Mouse (Mus musculus) CD4-positive, CD25-positive, alpha-beta regulatory T cell, adult 9 weeks (primary cell): ENCODE measurements around the gene Ssu72. TPM values are rescaled to one million over a fixed set of nuclear protein-coding genes. Genes with fewer than 3 reads are reported as not detected.

ENCODE experiments used
- polyA plus RNA-seq: library from polyadenylated mRNA; unstranded; fragments of 100-300 nt; shearing (Covaris generic); gene quantifications from one replicate; pipeline ENCODE4 v1.2.1, GENCODE M21; 2017

Ssu72 gene
- 160 TPM for polyA plus RNA-seq

GRCm38 (mm10) chr4:155704721-155705591, at the start of gene Ssu72:
TSS of gene Ssu72 (plus strand) at chr4:155704800.

GRCm38 (mm10) chr4:155668689-155669597, 35.7 kb upstream of the Ssu72 start, which contains the start of gene Mib2:
TSS of gene Mib2 (minus strand) at chr4:155669198.

GRCm38 (mm10) chr4:155694111-155694481, 10.5 kb upstream of the Ssu72 start, which contains the start of gene Fndc10:
TSS of gene Fndc10 (plus strand) at chr4:155694342.

GRCm38 (mm10) chr4:155734350-155734941, 29.8 kb downstream of the Ssu72 start, which contains the start of gene Tmem240:
TSS of gene Tmem240 (plus strand) at chr4:155734800.

GRCm38 (mm10) chr4:155760613-155761355, 56.2 kb downstream of the Ssu72 start, which contains the start of gene Atad3a:
TSS of gene Atad3a (minus strand) at chr4:155761093.

GRCm38 (mm10) chr4:155774280-155774754, 69.7 kb downstream of the Ssu72 start, which contains the start of gene Vwa1:
TSS of gene Vwa1 (minus strand) at chr4:155774698.

Other genes with a start within 250 kb of the Ssu72 start
- not detected for gene Tmem52, start 235.7 kb upstream of the Ssu72 start, polyA plus RNA-seq
- gene Gnb1, start 213.4 kb upstream of the Ssu72 start, polyA plus RNA-seq: 23.7 TPM
- 103 TPM for gene Nadk, start 142.4 kb upstream of the Ssu72 start, polyA plus RNA-seq
- 11.9 TPM for gene Slc35e2, start 103.4 kb upstream of the Ssu72 start, polyA plus RNA-seq
- gene Cdk11b, start 79.9 kb upstream of the Ssu72 start, polyA plus RNA-seq: 160 TPM
- gene Gm10563, start 59.4 kb upstream of the Ssu72 start, polyA plus RNA-seq: not detected
- gene Mmp23, start 51.4 kb upstream of the Ssu72 start, polyA plus RNA-seq: 0.19 TPM
- 30.9 TPM for gene Mib2, start 35.6 kb upstream of the Ssu72 start, polyA plus RNA-seq
- gene Fndc10, start 10.5 kb upstream of the Ssu72 start, polyA plus RNA-seq: 0.72 TPM
- gene Tmem240, start 30.0 kb downstream of the Ssu72 start, polyA plus RNA-seq: 0.15 TPM
- 28.3 TPM for gene Atad3a, start 56.3 kb downstream of the Ssu72 start, polyA plus RNA-seq
- 0.10 TPM for gene Vwa1, start 69.9 kb downstream of the Ssu72 start, polyA plus RNA-seq
- gene Tmem88b, start 81.1 kb downstream of the Ssu72 start, polyA plus RNA-seq: not detected
- not detected for gene Ankrd65, start 85.6 kb downstream of the Ssu72 start, polyA plus RNA-seq
- 151 TPM for gene Mrpl20, start 98.1 kb downstream of the Ssu72 start, polyA plus RNA-seq
- 114 TPM for gene Ccnl2, start 107.7 kb downstream of the Ssu72 start, polyA plus RNA-seq
- 211 TPM for gene Aurkaip1, start 126.5 kb downstream of the Ssu72 start, polyA plus RNA-seq
- gene Mxra8, start 134.9 kb downstream of the Ssu72 start, polyA plus RNA-seq: 4.8 TPM
- 3.0 TPM for gene Dvl1, start 142.6 kb downstream of the Ssu72 start, polyA plus RNA-seq
- 0.99 TPM for gene Tas1r3, start 158.6 kb downstream of the Ssu72 start, polyA plus RNA-seq
- 23.9 TPM for gene Cptp, start 164.6 kb downstream of the Ssu72 start, polyA plus RNA-seq
- gene Ints11, start 164.7 kb downstream of the Ssu72 start, polyA plus RNA-seq: 75.8 TPM
- 35.9 TPM for gene Pusl1, start 187.0 kb downstream of the Ssu72 start, polyA plus RNA-seq
- 5.7 TPM for gene Acap3, start 187.0 kb downstream of the Ssu72 start, polyA plus RNA-seq
- 12.6 TPM for gene Ube2j2, start 239.0 kb downstream of the Ssu72 start, polyA plus RNA-seq